Mouse (Mus musculus): Measurements from ENCODE around the gene Aplp2. TPM values are rescaled to one million over a fixed set of nuclear protein-coding genes. Genes with fewer than 3 reads are reported as not detected.

The Aplp2 gene
- polyA plus RNA-seq, 1 experiment from 2014 or later: 385 TPM

DNA sequence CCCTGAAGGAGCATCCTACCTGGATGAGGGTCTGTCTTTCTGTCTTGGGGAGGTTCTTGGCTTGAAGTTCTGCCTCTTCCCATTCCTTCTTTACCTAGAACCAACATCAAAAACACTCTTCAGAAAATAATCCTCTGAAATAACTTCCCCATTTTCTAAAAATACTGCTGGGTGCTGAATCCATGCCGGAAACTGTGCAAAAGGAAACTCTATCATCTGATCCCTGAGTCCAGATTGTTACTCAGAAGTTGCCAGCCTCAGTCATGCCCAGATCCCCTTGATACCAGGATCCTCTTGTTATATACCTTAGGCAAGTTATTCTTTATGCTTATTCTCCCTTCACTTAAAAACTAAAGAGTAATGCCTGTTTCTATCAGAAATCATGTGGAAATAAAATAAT, 48.3 kb downstream of the Aplp2 start:
- Histone ChIP-seq H3K27ac (replicated peaks in 1 of 2; ENCODE audit: control insufficient read depth in 1 of 2, insufficient read depth in 1 of 2, low read depth in 2 of 2, low read length in 2 of 2) (no peak overlapping the region), H3K9ac (ENCODE audit: low read length) (no peak overlapping the region), H3K4me3 (ENCODE audit: control insufficient read depth in 1 of 2, insufficient read depth in 1 of 2, low read depth in 1 of 2, low read length in 2 of 2) (no peak overlapping the region), H3K4me1 (ENCODE audit: control insufficient read depth in 2 of 2, insufficient read depth in 2 of 2, low read length in 2 of 2) (peaks cover 5% of the 10 kb centered on the region in 2 experiments; a peak in 3 of 4 replicates), H3K27me3 (ENCODE audit: control insufficient read depth, insufficient read depth, low read length) (no peaks in the 10 kb centered on the region), H3K9me3 (ENCODE audit: control insufficient read depth, low read length) (no peaks in the 10 kb centered on the region), H3K36me3 (ENCODE audit: control insufficient read depth, insufficient read depth, low read length) (peaks cover 94% of the 10 kb centered on the region), H3K4me2 (ENCODE audit: low read length) (no peak overlapping the region)
- 76% methylated on average over 1 of the region's 1 CpGs for WGBS
- no peak for ATAC-seq (ENCODE audit: insufficient number of reproducible peaks, insufficient read depth, low FRiP score, low read depth)

DNA sequence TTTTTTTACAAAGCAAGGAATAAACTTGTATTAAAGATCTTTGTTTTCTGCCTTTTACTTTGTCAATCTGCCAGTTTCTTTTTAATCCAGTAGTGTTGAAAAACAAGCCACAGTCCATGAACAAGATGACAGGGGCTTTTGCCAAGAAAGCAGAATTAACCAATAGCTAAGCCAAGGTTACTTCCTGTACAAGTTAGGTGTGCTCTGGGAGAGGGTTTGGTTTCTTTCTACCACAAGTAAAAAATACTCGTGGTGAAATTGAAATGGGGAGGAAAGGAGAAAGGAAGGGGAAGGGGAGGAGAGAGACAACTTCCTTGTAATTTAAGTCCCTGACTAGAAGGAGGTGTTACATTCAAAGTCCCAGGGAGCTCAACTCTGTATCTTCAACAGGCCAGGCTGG, 48.7 kb downstream of the Aplp2 start:
- Histone ChIP-seq H3K27me3 (ENCODE audit: control insufficient read depth, insufficient read depth, low read length) (no peaks in the 10 kb centered on the region), H3K4me2 (ENCODE audit: low read length) (no peak overlapping the region), H3K9me3 (ENCODE audit: control insufficient read depth, low read length) (no peaks in the 10 kb centered on the region), H3K9ac (ENCODE audit: low read length) (no peak overlapping the region), H3K4me1 (ENCODE audit: control insufficient read depth in 2 of 2, insufficient read depth in 2 of 2, low read length in 2 of 2) (peaks cover under 1 to 3% of the 10 kb centered on the region in 2 experiments; a peak in 3 of 4 replicates), H3K36me3 (ENCODE audit: control insufficient read depth, insufficient read depth, low read length) (peaks cover 94% of the 10 kb centered on the region), H3K27ac (replicated peaks in 1 of 2; ENCODE audit: control insufficient read depth in 1 of 2, insufficient read depth in 1 of 2, low read depth in 2 of 2, low read length in 2 of 2) (no peak overlapping the region), H3K4me3 (ENCODE audit: control insufficient read depth in 1 of 2, insufficient read depth in 1 of 2, low read depth in 1 of 2, low read length in 2 of 2) (no peak overlapping the region)
- no peak for ATAC-seq (ENCODE audit: insufficient number of reproducible peaks, insufficient read depth, low FRiP score, low read depth)
- 76% methylated on average over 1 of the region's 1 CpGs for WGBS

DNA sequence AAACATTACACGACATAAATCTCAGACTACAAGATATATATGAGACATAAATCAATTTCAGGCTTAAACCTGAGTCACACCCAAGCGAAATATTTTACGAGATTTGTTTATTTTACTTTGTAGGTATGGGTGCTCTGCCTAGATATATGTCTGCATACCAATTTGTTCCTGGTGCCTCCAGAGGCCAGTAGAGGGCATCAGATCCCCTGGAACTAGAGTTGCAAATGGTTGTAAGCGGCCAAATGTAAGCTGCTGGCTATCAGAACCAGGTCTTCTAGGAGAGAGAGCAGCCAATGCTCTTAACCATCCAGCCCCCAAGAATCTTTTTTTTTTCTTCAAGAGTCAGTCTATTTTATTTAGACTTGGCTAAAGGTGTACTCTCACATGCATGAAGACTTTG, 51.7 kb downstream of the Aplp2 start:
- H3K27me3 ChIP-seq (ENCODE audit: control insufficient read depth, insufficient read depth, low read length): no peaks in the 10 kb centered on the region
- peaks cover 98% of the 10 kb centered on the region for H3K36me3 ChIP-seq (ENCODE audit: control insufficient read depth, insufficient read depth, low read length)
- H3K4me1 ChIP-seq (ENCODE audit: control insufficient read depth in 2 of 2, insufficient read depth in 2 of 2, low read length in 2 of 2): peaks cover 0 to 3% of the 10 kb centered on the region in 2 experiments; a peak in 3 of 4 replicates
- H3K4me2 ChIP-seq (ENCODE audit: low read length): no peak overlapping the region
- no peak overlapping the region for H3K9ac ChIP-seq (ENCODE audit: low read length)
- H3K4me3 ChIP-seq (ENCODE audit: control insufficient read depth in 1 of 2, insufficient read depth in 1 of 2, low read depth in 1 of 2, low read length in 2 of 2): no peak overlapping the region
- H3K27ac ChIP-seq (replicated peaks in 1 of 2; ENCODE audit: control insufficient read depth in 1 of 2, insufficient read depth in 1 of 2, low read depth in 2 of 2, low read length in 2 of 2): no peak overlapping the region
- WGBS: 88% methylated on average over 4 of the region's 4 CpGs
- H3K9me3 ChIP-seq (ENCODE audit: control insufficient read depth, low read length): no peaks in the 10 kb centered on the region
- ATAC-seq (ENCODE audit: insufficient number of reproducible peaks, insufficient read depth, low FRiP score, low read depth): no peak

DNA sequence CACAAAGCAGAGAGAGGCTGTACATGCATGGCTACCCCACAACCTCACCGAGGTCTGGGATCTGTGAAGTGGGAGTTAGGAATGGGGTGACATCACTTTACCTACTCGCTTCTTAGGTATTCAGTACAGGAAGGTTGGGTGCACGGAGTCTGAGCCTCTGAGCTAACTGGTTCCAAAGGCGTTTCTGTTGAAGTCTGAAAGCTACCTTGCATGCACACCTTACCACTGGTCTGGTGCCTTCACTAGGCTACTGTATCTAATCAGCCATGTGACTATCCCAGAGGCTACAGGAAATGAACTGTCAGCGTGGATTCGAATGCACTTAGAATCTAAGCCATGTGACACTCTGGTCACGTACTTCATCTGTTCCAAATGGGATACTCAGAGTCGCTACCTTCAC, 55.0 kb downstream of the Aplp2 start:
- no peak overlapping the region for H3K27ac ChIP-seq (replicated peaks in 1 of 2; ENCODE audit: control insufficient read depth in 1 of 2, insufficient read depth in 1 of 2, low read depth in 2 of 2, low read length in 2 of 2)
- H3K27me3 ChIP-seq (ENCODE audit: control insufficient read depth, insufficient read depth, low read length): no peaks in the 10 kb centered on the region
- H3K9me3 ChIP-seq (ENCODE audit: control insufficient read depth, low read length): no peaks in the 10 kb centered on the region
- no peak overlapping the region for H3K4me3 ChIP-seq (ENCODE audit: control insufficient read depth in 1 of 2, insufficient read depth in 1 of 2, low read depth in 1 of 2, low read length in 2 of 2)
- H3K36me3 ChIP-seq (ENCODE audit: control insufficient read depth, insufficient read depth, low read length): peaks cover 98% of the 10 kb centered on the region
- H3K4me2 ChIP-seq (ENCODE audit: low read length): no peak overlapping the region
- H3K4me1 ChIP-seq (ENCODE audit: control insufficient read depth in 2 of 2, insufficient read depth in 2 of 2, low read length in 2 of 2): peaks cover 0 to 3% of the 10 kb centered on the region in 2 experiments; a peak in 2 of 4 replicates
- peak; percentile 60; the same call in 1 of the 2 replicates for ATAC-seq (ENCODE audit: insufficient number of reproducible peaks, insufficient read depth, low FRiP score, low read depth)
- 51% methylated on average over 8 of the region's 8 CpGs for WGBS
- H3K9ac ChIP-seq (ENCODE audit: low read length): no peak overlapping the region

DNA sequence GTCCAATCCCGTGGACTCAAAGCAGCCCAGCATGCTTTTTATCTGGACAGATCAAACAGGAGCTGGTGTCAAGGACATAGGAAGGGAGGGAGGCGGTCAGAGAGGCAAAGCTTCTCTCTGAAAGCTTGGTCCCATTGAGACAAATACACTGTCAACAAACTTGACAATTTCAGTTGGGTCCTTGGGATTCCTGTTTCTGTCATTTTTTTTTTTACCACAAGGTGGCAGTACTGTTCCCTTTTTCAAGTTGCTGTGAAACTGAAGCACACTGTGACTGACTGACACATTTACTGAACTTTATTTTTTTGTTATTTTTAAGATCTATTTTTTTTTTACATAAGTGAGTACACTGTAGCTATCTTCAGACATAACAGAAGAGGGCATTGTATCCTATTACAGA, 60.6 kb downstream of the Aplp2 start:
- no peak overlapping the region for H3K4me2 ChIP-seq (ENCODE audit: low read length)
- H3K4me3 ChIP-seq (ENCODE audit: control insufficient read depth in 1 of 2, insufficient read depth in 1 of 2, low read depth in 1 of 2, low read length in 2 of 2): no peak overlapping the region
- H3K36me3 ChIP-seq (ENCODE audit: control insufficient read depth, insufficient read depth, low read length): peaks cover 87% of the 10 kb centered on the region
- H3K9ac ChIP-seq (ENCODE audit: low read length): no peak overlapping the region
- no peaks in the 10 kb centered on the region for H3K4me1 ChIP-seq (ENCODE audit: control insufficient read depth in 2 of 2, insufficient read depth in 2 of 2, low read length in 2 of 2)
- WGBS: 68% methylated on average over 2 of the region's 2 CpGs
- H3K27me3 ChIP-seq (ENCODE audit: control insufficient read depth, insufficient read depth, low read length): no peaks in the 10 kb centered on the region
- H3K27ac ChIP-seq (replicated peaks in 1 of 2; ENCODE audit: control insufficient read depth in 1 of 2, insufficient read depth in 1 of 2, low read depth in 2 of 2, low read length in 2 of 2): no peak overlapping the region
- ATAC-seq (ENCODE audit: insufficient number of reproducible peaks, insufficient read depth, low FRiP score, low read depth): no peak
- no peaks in the 10 kb centered on the region for H3K9me3 ChIP-seq (ENCODE audit: control insufficient read depth, low read length)

DNA sequence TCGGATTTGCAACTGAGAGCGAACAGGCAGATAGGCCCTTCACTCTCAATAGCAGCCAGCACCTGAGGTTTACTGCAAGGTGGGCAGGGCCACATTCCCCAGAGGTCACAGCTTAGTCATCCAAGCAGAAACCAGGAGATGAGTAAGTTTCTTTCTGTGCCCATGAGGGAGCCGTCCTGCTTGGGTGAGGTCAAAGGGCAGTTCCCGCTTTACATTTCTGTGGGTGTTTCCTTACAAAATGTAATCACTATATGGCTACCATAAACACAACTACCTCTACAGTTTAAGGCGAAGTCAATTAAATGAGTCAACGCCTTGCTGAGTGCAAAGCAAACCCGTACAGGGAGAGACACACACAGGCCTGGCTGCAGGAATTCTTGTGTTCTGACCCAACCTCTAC, 63.5 kb downstream of the Aplp2 start:
- no peak overlapping the region for H3K4me2 ChIP-seq (ENCODE audit: low read length)
- no peak overlapping the region for H3K27ac ChIP-seq (replicated peaks in 1 of 2; ENCODE audit: control insufficient read depth in 1 of 2, insufficient read depth in 1 of 2, low read depth in 2 of 2, low read length in 2 of 2)
- WGBS: 77% methylated on average over 7 of the region's 7 CpGs
- no peak overlapping the region for H3K9ac ChIP-seq (ENCODE audit: low read length)
- peaks cover 58% of the 10 kb centered on the region for H3K36me3 ChIP-seq (ENCODE audit: control insufficient read depth, insufficient read depth, low read length)
- no peaks in the 10 kb centered on the region for H3K27me3 ChIP-seq (ENCODE audit: control insufficient read depth, insufficient read depth, low read length)
- H3K4me3 ChIP-seq (ENCODE audit: control insufficient read depth in 1 of 2, insufficient read depth in 1 of 2, low read depth in 1 of 2, low read length in 2 of 2): no peak overlapping the region
- no peaks in the 10 kb centered on the region for H3K9me3 ChIP-seq (ENCODE audit: control insufficient read depth, low read length)
- peaks cover 9 to 15% of the 10 kb centered on the region in 2 experiments for H3K4me1 ChIP-seq (ENCODE audit: control insufficient read depth in 2 of 2, insufficient read depth in 2 of 2, low read length in 2 of 2)
- no peak for ATAC-seq (ENCODE audit: insufficient number of reproducible peaks, insufficient read depth, low FRiP score, low read depth)

DNA sequence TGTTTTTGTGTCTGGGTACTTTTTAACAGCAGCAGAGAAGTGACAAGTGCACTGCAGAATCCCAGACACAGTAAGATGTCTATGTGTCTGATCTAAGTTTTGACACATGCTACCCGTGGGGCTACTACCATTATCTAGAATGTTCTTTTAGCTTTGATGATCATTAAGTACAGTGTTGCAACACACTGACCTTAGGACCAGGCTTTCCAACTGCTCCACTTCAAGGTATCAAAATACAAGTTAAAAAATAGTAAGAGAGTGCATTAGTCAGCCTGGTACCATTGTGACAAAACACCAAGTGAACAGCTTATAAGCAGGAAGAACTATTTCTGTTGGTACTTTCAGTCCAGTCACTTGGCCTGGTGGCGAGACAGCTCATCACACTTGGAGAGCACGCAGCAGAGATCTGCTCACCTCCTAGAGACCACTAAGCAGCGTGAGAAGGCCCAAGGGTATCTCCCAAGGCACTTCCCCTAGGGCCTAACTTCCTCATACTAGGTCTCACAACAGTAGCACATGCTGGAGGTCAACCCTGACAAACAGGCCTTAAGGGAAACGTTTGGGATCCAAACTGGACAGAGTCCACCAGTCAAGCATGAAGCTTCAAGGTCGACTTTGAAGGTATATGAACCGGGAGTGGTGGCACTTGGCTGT, 66.2 kb downstream of the Aplp2 start:
- H3K27ac ChIP-seq (replicated peaks in 1 of 2; ENCODE audit: control insufficient read depth in 1 of 2, insufficient read depth in 1 of 2, low read depth in 2 of 2, low read length in 2 of 2): peak overlapping the region; percentile 19 to 44; a peak in 2 of 4 replicates
- ATAC-seq (ENCODE audit: insufficient number of reproducible peaks, insufficient read depth, low FRiP score, low read depth): no peak

DNA sequence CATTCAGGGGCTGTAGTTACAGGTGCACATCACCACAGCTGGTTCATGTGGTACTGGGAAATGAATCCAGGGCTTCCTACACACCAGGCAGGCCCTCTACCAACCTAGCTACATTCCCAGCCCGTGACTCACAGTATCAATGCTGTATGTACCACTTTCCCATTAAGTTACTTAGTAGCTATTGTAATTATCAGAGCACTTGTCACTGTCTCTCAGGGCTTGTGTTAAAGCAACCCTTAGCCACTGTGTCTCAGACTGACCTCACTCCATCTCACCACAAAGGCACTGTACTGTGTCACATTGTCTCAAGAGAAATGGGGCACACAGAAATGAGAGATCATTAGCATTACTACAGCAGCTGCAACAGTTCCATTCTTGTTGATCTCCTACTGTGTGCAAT, 68.7 kb downstream of the Aplp2 start:
- Histone ChIP-seq H3K9me3 (ENCODE audit: control insufficient read depth, low read length) (no peaks in the 10 kb centered on the region), H3K4me2 (ENCODE audit: low read length) (no peak overlapping the region), H3K27ac (replicated peaks in 1 of 2; ENCODE audit: control insufficient read depth in 1 of 2, insufficient read depth in 1 of 2, low read depth in 2 of 2, low read length in 2 of 2) (no peak overlapping the region), H3K4me3 (ENCODE audit: control insufficient read depth in 1 of 2, insufficient read depth in 1 of 2, low read depth in 1 of 2, low read length in 2 of 2) (no peak overlapping the region), H3K27me3 (ENCODE audit: control insufficient read depth, insufficient read depth, low read length) (no peaks in the 10 kb centered on the region), H3K9ac (ENCODE audit: low read length) (no peak overlapping the region), H3K36me3 (ENCODE audit: control insufficient read depth, insufficient read depth, low read length) (0 out of 2 replicates have a peak, but pooled peaks cover 8% of the 10 kb centered on the region), H3K4me1 (ENCODE audit: control insufficient read depth in 2 of 2, insufficient read depth in 2 of 2, low read length in 2 of 2) (peaks cover 9 to 15% of the 10 kb centered on the region in 2 experiments)
- ATAC-seq (ENCODE audit: insufficient number of reproducible peaks, insufficient read depth, low FRiP score, low read depth): no peak; the same call in 1 of the 2 replicates
- WGBS: 31% methylated on average over 1 of the region's 1 CpGs

More for the DNA sequence above, 66.2 kb downstream of the Aplp2 start:
- H3K36me3 ChIP-seq (ENCODE audit: control insufficient read depth, insufficient read depth, low read length): peaks cover 33% of the 10 kb centered on the region
- WGBS: 47% methylated on average over 7 of the region's 7 CpGs
- H3K4me1 ChIP-seq (ENCODE audit: control insufficient read depth in 2 of 2, insufficient read depth in 2 of 2, low read length in 2 of 2): peaks cover 9 to 15% of the 10 kb centered on the region in 2 experiments
- no peaks in the 10 kb centered on the region for H3K9me3 ChIP-seq (ENCODE audit: control insufficient read depth, low read length)
- no peak overlapping the region for H3K4me3 ChIP-seq (ENCODE audit: control insufficient read depth in 1 of 2, insufficient read depth in 1 of 2, low read depth in 1 of 2, low read length in 2 of 2)
- no peaks in the 10 kb centered on the region for H3K27me3 ChIP-seq (ENCODE audit: control insufficient read depth, insufficient read depth, low read length)
- H3K9ac ChIP-seq (ENCODE audit: low read length): no peak overlapping the region
- H3K4me2 ChIP-seq (ENCODE audit: low read length): no peak overlapping the region

All from heart, embryonic 14.5 days (tissue).